Mouse (Mus musculus): ENCODE results near the gene Gm20538. TPM values are rescaled to one million over a fixed set of nuclear protein-coding genes. Genes with fewer than 3 reads are reported as not detected.

Gm20538 gene
- polyA plus RNA-seq, 1 experiment from 2014 or later: not detected

DNA sequence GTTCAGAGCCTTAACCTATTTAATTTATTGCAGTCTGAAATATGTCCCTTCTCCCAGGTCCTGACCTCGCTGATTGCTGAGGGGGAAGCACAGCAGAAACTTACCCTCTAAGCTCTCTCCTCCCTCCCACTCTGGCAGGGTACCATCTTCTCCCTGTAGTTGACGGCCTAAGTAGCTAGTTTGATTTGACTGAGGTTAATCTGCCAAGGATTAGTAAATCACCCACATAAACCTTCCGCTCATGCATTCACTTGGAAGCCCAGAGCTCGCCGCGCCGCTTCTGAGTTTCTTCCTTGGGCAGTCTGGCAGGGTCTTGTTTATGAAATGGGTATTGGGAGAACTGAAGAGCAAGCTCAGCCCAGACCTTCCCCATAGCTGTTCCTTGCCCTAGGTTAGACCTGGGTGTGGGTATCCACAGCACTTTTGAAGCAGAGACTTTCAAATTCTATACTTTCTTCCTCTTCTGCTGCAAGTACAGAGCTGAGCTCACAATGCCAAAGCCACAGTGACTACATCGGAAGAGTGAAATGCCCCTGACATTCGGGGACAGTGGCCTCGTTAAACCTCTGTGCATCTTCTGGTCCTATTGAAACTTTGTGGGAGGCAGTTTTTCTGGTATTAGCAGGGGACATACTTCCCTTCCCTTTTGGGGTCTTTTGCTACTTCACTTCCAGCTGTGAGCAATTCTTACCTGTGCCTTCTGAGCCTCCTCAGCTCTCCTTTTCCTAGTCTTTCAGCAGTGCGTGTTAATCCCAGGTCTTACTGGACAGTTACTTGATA is 39.4 kb downstream of the Gm20538 start:
- H3K4me2 ChIP-seq (ENCODE audit: low read depth, low read length): no peak overlapping the region
- no peak for TF ChIP-seq EP300 (IDR thresholded peaks at IDR 0.05; ENCODE audit: low read depth)
- TF ChIP-seq CTCF (IDR thresholded peaks at IDR 0.05; ENCODE audit: low read depth): no peak
- H3K27ac ChIP-seq (ENCODE audit: low read depth): no peak overlapping the region
- no peak overlapping the region for H3K9ac ChIP-seq (replicated peaks)
- H3K4me3 ChIP-seq (ENCODE audit: low read depth, low read length): no peak overlapping the region
- H3K36me3 ChIP-seq (replicated peaks; ENCODE audit: insufficient read depth, low read length): no peaks in the 10 kb centered on the region
- no peak for ATAC-seq
- peaks cover 70% of the 10 kb centered on the region for H3K27me3 ChIP-seq (ENCODE audit: insufficient read depth, low read length)
- peaks cover 8% of the 10 kb centered on the region for H3K4me1 ChIP-seq (ENCODE audit: insufficient read depth)
- no peak for DNase-seq
- 22% methylated on average over 11 of the region's 11 CpGs for WGBS (ENCODE audit: insufficient replicate concordance)
- no peaks in the 10 kb centered on the region for H3K9me3 ChIP-seq (ENCODE audit: low read length)

DNA sequence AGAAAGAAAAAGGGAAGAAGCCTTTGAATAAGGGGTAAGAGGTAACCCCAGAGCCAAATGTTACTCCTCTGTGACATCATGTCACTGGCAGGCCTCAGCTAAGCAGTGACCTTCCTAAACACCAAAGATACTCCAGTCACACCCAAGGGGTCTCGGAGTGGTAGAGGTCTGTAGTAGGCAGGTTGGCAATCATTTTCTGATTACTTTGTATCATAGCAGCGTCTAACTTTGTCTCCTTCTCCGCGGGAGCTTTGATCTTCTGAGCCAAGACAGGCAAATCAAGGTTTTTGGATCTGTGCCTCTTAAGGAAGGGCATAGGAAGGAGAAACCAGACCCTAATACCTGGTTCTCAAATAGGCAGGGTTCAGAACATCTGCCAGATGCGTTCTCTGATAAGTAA is 40.0 kb downstream of the Gm20538 start:
- no peak overlapping the region for H3K27ac ChIP-seq (ENCODE audit: low read depth)

DNA sequence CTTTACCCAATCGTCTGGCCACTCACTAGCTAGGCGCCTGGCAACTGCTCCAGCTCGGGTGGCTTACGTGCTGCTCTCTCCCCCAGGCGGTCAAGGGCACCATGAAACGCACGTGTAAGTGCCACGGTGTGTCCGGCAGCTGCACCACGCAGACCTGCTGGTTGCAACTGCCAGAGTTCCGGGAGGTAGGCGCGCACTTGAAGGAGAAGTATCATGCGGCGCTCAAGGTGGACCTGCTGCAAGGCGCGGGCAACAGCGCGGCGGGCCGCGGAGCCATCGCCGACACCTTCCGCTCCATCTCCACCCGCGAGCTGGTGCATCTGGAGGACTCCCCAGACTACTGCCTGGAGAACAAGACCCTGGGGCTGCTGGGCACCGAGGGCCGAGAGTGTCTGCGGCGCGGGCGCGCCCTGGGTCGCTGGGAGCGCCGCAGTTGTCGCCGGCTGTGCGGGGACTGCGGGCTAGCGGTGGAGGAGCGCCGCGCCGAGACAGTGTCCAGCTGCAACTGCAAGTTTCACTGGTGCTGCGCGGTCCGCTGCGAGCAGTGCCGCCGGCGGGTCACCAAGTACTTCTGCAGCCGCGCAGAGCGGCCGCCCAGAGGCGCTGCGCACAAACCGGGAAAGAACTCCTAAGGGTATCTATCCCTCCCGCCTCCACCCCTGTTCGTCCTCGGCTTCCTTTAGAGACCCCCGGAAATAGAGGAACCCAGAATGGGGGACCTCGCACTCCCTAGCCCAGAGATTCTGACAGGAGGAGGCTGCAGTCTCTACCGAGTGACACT is 41.0 kb downstream of the Gm20538 start:
- ATAC-seq: no peak
- H3K27me3 ChIP-seq (ENCODE audit: insufficient read depth, low read length): peaks cover 77% of the 10 kb centered on the region
- no peaks in the 10 kb centered on the region for H3K9me3 ChIP-seq (ENCODE audit: low read length)
- H3K27ac ChIP-seq (ENCODE audit: low read depth): no peak overlapping the region
- H3K4me2 ChIP-seq (ENCODE audit: low read depth, low read length): peak overlapping the region; percentile 57
- 1% methylated on average over 64 of the region's 66 CpGs for WGBS (ENCODE audit: insufficient replicate concordance)
- peak overlapping the region; percentile 25 for H3K4me3 ChIP-seq (ENCODE audit: low read depth, low read length)
- peaks cover 8% of the 10 kb centered on the region for H3K4me1 ChIP-seq (ENCODE audit: insufficient read depth)
- DNase-seq: no peak
- no peak overlapping the region for H3K9ac ChIP-seq (replicated peaks)
- TF ChIP-seq CTCF (IDR thresholded peaks at IDR 0.05; ENCODE audit: low read depth): no peak
- no peak for TF ChIP-seq EP300 (IDR thresholded peaks at IDR 0.05; ENCODE audit: low read depth)
- no peaks in the 10 kb centered on the region for H3K36me3 ChIP-seq (replicated peaks; ENCODE audit: insufficient read depth, low read length)

More for the DNA sequence above, 40.0 kb downstream of the Gm20538 start:
- H3K27me3 ChIP-seq (ENCODE audit: insufficient read depth, low read length): peaks cover 70% of the 10 kb centered on the region
- no peak overlapping the region for H3K4me3 ChIP-seq (ENCODE audit: low read depth, low read length)
- DNase-seq: no peak
- no peak overlapping the region for H3K9ac ChIP-seq (replicated peaks)
- no peaks in the 10 kb centered on the region for H3K36me3 ChIP-seq (replicated peaks; ENCODE audit: insufficient read depth, low read length)
- no peak overlapping the region for H3K4me2 ChIP-seq (ENCODE audit: low read depth, low read length)
- no peaks in the 10 kb centered on the region for H3K9me3 ChIP-seq (ENCODE audit: low read length)
- ATAC-seq: no peak
- WGBS (ENCODE audit: insufficient replicate concordance): 36% methylated on average over 5 of the region's 5 CpGs
- H3K4me1 ChIP-seq (ENCODE audit: insufficient read depth): peaks cover 8% of the 10 kb centered on the region
- TF ChIP-seq CTCF (IDR thresholded peaks at IDR 0.05; ENCODE audit: low read depth): no peak
- no peak for TF ChIP-seq EP300 (IDR thresholded peaks at IDR 0.05; ENCODE audit: low read depth)

DNA sequence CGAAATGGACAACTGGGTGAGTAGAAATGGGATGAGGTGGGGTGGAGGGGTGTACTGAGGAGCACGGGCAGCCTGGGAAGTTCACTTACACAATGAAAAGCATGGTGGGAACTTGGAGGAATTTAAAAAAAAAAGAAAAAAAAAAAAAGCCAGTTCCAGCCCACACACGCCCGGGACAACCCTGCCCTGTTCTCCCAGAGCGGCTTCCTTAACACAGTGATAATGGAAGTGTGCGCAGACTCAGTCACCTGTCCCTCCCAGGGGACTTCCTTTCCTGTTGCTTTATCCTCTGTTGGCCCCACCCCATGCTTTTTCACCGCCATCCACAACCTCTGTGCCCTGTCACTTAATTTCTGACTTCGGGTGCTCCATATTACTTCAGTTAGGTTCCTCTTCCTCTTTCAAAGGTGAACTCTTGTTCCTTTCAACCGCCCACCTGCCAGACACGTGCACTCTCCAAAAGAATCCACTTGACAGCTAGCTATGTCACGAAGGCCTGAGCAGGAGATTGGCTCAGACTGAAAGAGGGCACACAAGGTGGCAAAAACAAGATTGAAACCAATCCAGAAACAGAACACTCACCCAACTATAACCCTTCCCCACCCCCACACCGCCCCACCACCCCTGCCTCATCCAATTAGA is 42.0 kb downstream of the Gm20538 start:
- Histone ChIP-seq H3K27ac (ENCODE audit: low read depth) (no peak overlapping the region), H3K4me2 (ENCODE audit: low read depth, low read length) (no peak overlapping the region), H3K4me3 (ENCODE audit: low read depth, low read length) (0 out of 2 replicates have a peak overlapping the region, but pooled peaks have one; percentile 1), H3K36me3 (replicated peaks; ENCODE audit: insufficient read depth, low read length) (no peaks in the 10 kb centered on the region), H3K9me3 (ENCODE audit: low read length) (no peaks in the 10 kb centered on the region), H3K4me1 (ENCODE audit: insufficient read depth) (peaks cover 8% of the 10 kb centered on the region), H3K27me3 (ENCODE audit: insufficient read depth, low read length) (peaks cover 75% of the 10 kb centered on the region), H3K9ac (replicated peaks) (no peak overlapping the region)
- no peak for ATAC-seq
- 4% methylated on average over 12 of the region's 12 CpGs for WGBS (ENCODE audit: insufficient replicate concordance)
- no peak for TF ChIP-seq CTCF (IDR thresholded peaks at IDR 0.05; ENCODE audit: low read depth)
- no peak for TF ChIP-seq EP300 (IDR thresholded peaks at IDR 0.05; ENCODE audit: low read depth)
- no peak for DNase-seq

DNA sequence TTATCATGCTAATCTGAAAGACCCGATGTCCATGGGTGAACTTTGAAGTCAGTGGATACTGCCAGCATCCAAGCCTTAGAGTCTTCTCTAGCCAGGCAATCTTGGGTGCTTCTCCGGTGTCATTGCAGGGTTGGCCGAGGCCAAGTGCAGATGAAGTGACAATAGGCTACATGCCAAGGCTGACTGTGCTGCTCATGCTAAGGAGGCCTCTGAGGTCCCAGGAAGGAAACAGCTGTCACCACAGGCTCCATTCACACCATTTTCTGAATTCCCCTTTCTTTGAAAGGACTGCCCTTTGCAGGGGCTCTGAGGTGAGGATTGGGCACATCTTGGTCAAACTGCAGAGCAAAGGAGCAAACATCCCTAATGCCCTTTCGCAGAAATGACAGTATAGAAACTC is 49.9 kb downstream of the Gm20538 start:
- Histone ChIP-seq H3K27me3 (ENCODE audit: insufficient read depth, low read length) (peaks cover 18% of the 10 kb centered on the region; the same call in 1 of the 2 replicates), H3K4me2 (ENCODE audit: low read depth, low read length) (no peak overlapping the region), H3K27ac (ENCODE audit: low read depth) (no peak overlapping the region), H3K4me3 (ENCODE audit: low read depth, low read length) (no peak overlapping the region), H3K9ac (replicated peaks) (no peak overlapping the region), H3K9me3 (ENCODE audit: low read length) (no peaks in the 10 kb centered on the region), H3K36me3 (replicated peaks; ENCODE audit: insufficient read depth, low read length) (no peaks in the 10 kb centered on the region), H3K4me1 (ENCODE audit: insufficient read depth) (no peaks in the 10 kb centered on the region)
- TF ChIP-seq EP300 (IDR thresholded peaks at IDR 0.05; ENCODE audit: low read depth): no peak
- no peak for TF ChIP-seq CTCF (IDR thresholded peaks at IDR 0.05; ENCODE audit: low read depth)
- DNase-seq (no peak), ATAC-seq (no peak)
- 53% methylated on average over 4 of the region's 4 CpGs for WGBS (ENCODE audit: insufficient replicate concordance)

DNA sequence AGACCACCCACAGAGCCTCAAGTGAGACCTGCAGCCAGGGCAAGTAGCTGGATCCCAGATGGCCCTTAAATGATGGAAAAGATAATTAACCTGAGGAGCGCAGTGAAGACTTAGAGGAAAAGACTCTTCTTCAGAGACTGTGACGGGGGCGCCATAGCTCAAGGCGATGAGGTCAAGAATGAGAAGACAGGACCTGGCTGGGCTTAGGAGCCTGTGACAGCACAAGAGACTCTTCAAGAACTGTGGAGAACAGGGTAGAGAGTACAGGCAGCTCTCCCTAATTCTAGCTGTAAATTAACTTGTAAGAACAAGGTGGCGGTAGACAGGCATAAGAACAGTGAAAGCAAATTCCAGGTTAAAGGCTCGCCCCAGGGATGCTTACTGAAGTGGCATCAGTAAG is 50.7 kb downstream of the Gm20538 start:
- ATAC-seq (no peak), DNase-seq (no peak)
- Histone ChIP-seq H3K27ac (ENCODE audit: low read depth) (no peak overlapping the region), H3K4me1 (ENCODE audit: insufficient read depth) (no peaks in the 10 kb centered on the region), H3K36me3 (replicated peaks; ENCODE audit: insufficient read depth, low read length) (no peaks in the 10 kb centered on the region), H3K4me2 (ENCODE audit: low read depth, low read length) (no peak overlapping the region), H3K9ac (replicated peaks) (no peak overlapping the region), H3K27me3 (ENCODE audit: insufficient read depth, low read length) (peaks cover 15% of the 10 kb centered on the region; the same call in 1 of the 2 replicates), H3K4me3 (ENCODE audit: low read depth, low read length) (no peak overlapping the region), H3K9me3 (ENCODE audit: low read length) (no peaks in the 10 kb centered on the region)
- TF ChIP-seq CTCF (IDR thresholded peaks at IDR 0.05; ENCODE audit: low read depth) (no peak), EP300 (IDR thresholded peaks at IDR 0.05; ENCODE audit: low read depth) (no peak)
- 77% methylated on average over 6 of the region's 6 CpGs for WGBS (ENCODE audit: insufficient replicate concordance)

Data from liver, postnatal 0 days (tissue).